Mouse (Mus musculus) stomach, embryonic 16.5 days (tissue): Measurements from ENCODE around the gene Anapc15. TPM values are rescaled to one million over a fixed set of nuclear protein-coding genes. Genes with fewer than 3 reads are reported as not detected.

Source experiments
- ATAC-seq: fragments of 200-750 bp; cut with Nextera tagmentation; 2 replicates; pipeline ENCODE4 v1.8.0; 2017; ENCODE audit warnings: moderate number of reproducible peaks, moderate TSS enrichment; ENCODE audit not compliant: insufficient read depth, low FRiP score
- H3K27ac ChIP-seq: fragments of 300-500 bp; sonication (generic); 2 replicates; pipeline ENCODE4 v1.5.1; 2014; ENCODE audit warnings: low read length
- H3K27me3 ChIP-seq: fragments of 300-500 bp; sonication (generic); 2 replicates; pipeline ENCODE4 v1.6.1; 2014; ENCODE audit warnings: low read length, control low read depth, mixed read lengths; ENCODE audit not compliant: control insufficient read depth, insufficient read depth
- H3K36me3 ChIP-seq: fragments of 300-500 bp; sonication (generic); 2 replicates; pipeline ENCODE4 v1.6.1; 2014; ENCODE audit warnings: low read length; ENCODE audit not compliant: control insufficient read depth, insufficient read depth
- H3K4me1 ChIP-seq: fragments of 300-500 bp; sonication (generic); 2 replicates; pipeline ENCODE4 v1.6.1; 2014; ENCODE audit warnings: low read length, control low read depth, mixed read lengths; ENCODE audit not compliant: control insufficient read depth, insufficient read depth
- H3K4me2 ChIP-seq: fragments of 300-500 bp; sonication (generic); 2 replicates; pipeline ENCODE4 v1.6.1; 2014; ENCODE audit warnings: low read depth, low read length, mixed read lengths
- H3K4me3 ChIP-seq: fragments of 300-500 bp; sonication (generic); replicated peaks from 2 replicates; pipeline ENCODE4 v1.5.1; 2014; ENCODE audit warnings: mild to moderate bottlenecking, low read length
- H3K9ac ChIP-seq: fragments of 300-500 bp; sonication (generic); 2 replicates; pipeline ENCODE4 v1.6.1; 2014; ENCODE audit warnings: low read length
- H3K9me3 ChIP-seq: fragments of 300-500 bp; sonication (generic); replicated peaks from 2 replicates; pipeline ENCODE4 v1.6.1; 2016; ENCODE audit warnings: low read length, control low read depth; ENCODE audit not compliant: control insufficient read depth
- WGBS: fragments of 180-500 bp; shearing (Covaris S2); extraction: QIAGEN DNeasy Blood & Tissue Kit; methylation state at CpG from one replicate; pipeline ENCODE4 v1.1.7; 2014; 5-methylcytosine and 5-hydroxymethylcytosine counted together
- polyA plus RNA-seq: library from polyadenylated mRNA; unstranded; fragments of >200 nt; fragmentation: Nextera tagmentation; extraction: Ambion mirVana; gene quantifications from 2 replicates; pipeline ENCODE4 v1.2.1, GENCODE M21; 2015

The Anapc15 gene
- polyA plus RNA-seq, 1 experiment from 2014 or later = 55.9 TPM

GRCm38 (mm10) chr7:101831437-101831836, 32.1 kb upstream of the Anapc15 start:
- H3K4me2 ChIP-seq = no peak overlapping the region
- H3K9me3 ChIP-seq = no peaks in the 10 kb centered on the region
- H3K9ac ChIP-seq = no peak overlapping the region
- H3K4me1 ChIP-seq = peaks cover 23% of the 10 kb centered on the region
- peaks cover 63% of the 10 kb centered on the region for H3K36me3 ChIP-seq
- H3K27ac ChIP-seq = no peak overlapping the region
- no peaks in the 10 kb centered on the region for H3K27me3 ChIP-seq
- H3K4me3 ChIP-seq = no peak overlapping the region
- WGBS = 88% methylated on average over 8 of the region's 8 CpGs
- no peak for ATAC-seq

- H3K4me3 ChIP-seq = no peak overlapping the region
- no peak overlapping the region for H3K27ac ChIP-seq
- no peak overlapping the region for H3K9ac ChIP-seq
- H3K36me3 ChIP-seq = peaks cover 57% of the 10 kb centered on the region
- H3K4me1 ChIP-seq = peaks cover 23% of the 10 kb centered on the region
- H3K4me2 ChIP-seq = no peak overlapping the region
- WGBS = 87% methylated on average over 4 of the region's 4 CpGs
- H3K27me3 ChIP-seq = no peaks in the 10 kb centered on the region
- ATAC-seq = no peak
- no peaks in the 10 kb centered on the region for H3K9me3 ChIP-seq
Measured at GRCm38 (mm10) chr7:101832372-101832771, 31.1 kb upstream of the Anapc15 start.

- peaks cover 23% of the 10 kb centered on the region for H3K4me1 ChIP-seq
- H3K9ac ChIP-seq = no peak overlapping the region
- 61% methylated on average over 5 of the region's 5 CpGs for WGBS
- no peak for ATAC-seq
- H3K36me3 ChIP-seq = peaks cover 49% of the 10 kb centered on the region
- no peak overlapping the region for H3K4me2 ChIP-seq
- no peaks in the 10 kb centered on the region for H3K9me3 ChIP-seq
- no peak overlapping the region for H3K27ac ChIP-seq
- H3K4me3 ChIP-seq = no peak overlapping the region
- no peaks in the 10 kb centered on the region for H3K27me3 ChIP-seq
Measured at GRCm38 (mm10) chr7:101833352-101833751, 30.2 kb upstream of the Anapc15 start.

- Histone ChIP-seq H3K9ac (no peak overlapping the region), H3K27me3 (no peaks in the 10 kb centered on the region), H3K36me3 (peaks cover 45% of the 10 kb centered on the region), H3K4me3 (no peak overlapping the region), H3K27ac (no peak overlapping the region), H3K9me3 (no peaks in the 10 kb centered on the region), H3K4me1 (peaks cover 28% of the 10 kb centered on the region), H3K4me2 (0 out of 2 replicates have a peak overlapping the region, but pooled peaks have one; percentile 82)
- ATAC-seq = no peak
- WGBS = 57% methylated on average over 3 of the region's 3 CpGs
Measured at GRCm38 (mm10) chr7:101833916-101834584, 29.5 kb upstream of the Anapc15 start.

- H3K4me1 ChIP-seq = peaks cover 28% of the 10 kb centered on the region
- H3K9me3 ChIP-seq = no peaks in the 10 kb centered on the region
- H3K36me3 ChIP-seq = peaks cover 37% of the 10 kb centered on the region
- 0 out of 2 replicates have a peak overlapping the region, but pooled peaks have one; percentile 8 for H3K27ac ChIP-seq
- 52% methylated on average over 3 of the region's 3 CpGs for WGBS
- no peaks in the 10 kb centered on the region for H3K27me3 ChIP-seq
- no peak for ATAC-seq
- peak overlapping the region; percentile 98 for H3K9ac ChIP-seq
- peak overlapping the region; percentile 94; the same call in 1 of the 2 replicates for H3K4me3 ChIP-seq
- H3K4me2 ChIP-seq = peak overlapping the region; percentile 82
Measured at GRCm38 (mm10) chr7:101834903-101835302, 28.6 kb upstream of the Anapc15 start.

GRCm38 (mm10) chr7:101835457-101836109, 27.9 kb upstream of the Anapc15 start:
- peak overlapping the region; percentile 97 for H3K27ac ChIP-seq
- peak overlapping the region; percentile 98 for H3K9ac ChIP-seq
- H3K9me3 ChIP-seq = no peaks in the 10 kb centered on the region
- peaks cover 30% of the 10 kb centered on the region for H3K36me3 ChIP-seq
- H3K4me2 ChIP-seq = peak overlapping the region; percentile 82
- H3K4me3 ChIP-seq = peak overlapping the region; percentile 94
- no peaks in the 10 kb centered on the region for H3K27me3 ChIP-seq
- H3K4me1 ChIP-seq = peaks cover 28% of the 10 kb centered on the region
- no peak for ATAC-seq
- 28% methylated on average over 5 of the region's 5 CpGs for WGBS

- WGBS = under 1% methylated on average over 63 of the region's 63 CpGs
- Histone ChIP-seq H3K9me3 (no peaks in the 10 kb centered on the region), H3K4me3 (peak overlapping the region; percentile 94), H3K4me1 (peaks cover 28% of the 10 kb centered on the region), H3K27ac (peak overlapping the region; percentile 97), H3K9ac (peak overlapping the region; percentile 98), H3K27me3 (no peaks in the 10 kb centered on the region), H3K4me2 (peak overlapping the region; percentile 82), H3K36me3 (peaks cover 21% of the 10 kb centered on the region)
- ATAC-seq = peak; percentile 30; the same call in 1 of the 2 replicates
Measured at GRCm38 (mm10) chr7:101836271-101837153, 27.0 kb upstream of the Anapc15 start.

- Histone ChIP-seq H3K4me3 (peak overlapping the region; percentile 94), H3K4me2 (peak overlapping the region; percentile 82), H3K9me3 (no peaks in the 10 kb centered on the region), H3K27me3 (no peaks in the 10 kb centered on the region), H3K36me3 (0 out of 2 replicates have a peak, but pooled peaks cover 14% of the 10 kb centered on the region), H3K27ac (peak overlapping the region; percentile 97), H3K4me1 (peaks cover 28% of the 10 kb centered on the region), H3K9ac (peak overlapping the region; percentile 98)
- ATAC-seq = no peak; the same call in 1 of the 2 replicates
- under 1% methylated on average over 20 of the region's 20 CpGs for WGBS
Measured at GRCm38 (mm10) chr7:101837154-101837605, 26.3 kb upstream of the Anapc15 start.
